Mouse (Mus musculus) heart, adult 2 months (tissue): ENCODE measurements around the gene Vstm5. TPM values are rescaled to one million over a fixed set of nuclear protein-coding genes. Genes with fewer than 3 reads are reported as not detected.

ENCODE experiments used
- DNase-seq, 2 experiments: peaks; one replicate each; pipeline ENCODE4 v3.0.0; 2021
- H3K27ac ChIP-seq: fragments of 200-600 bp; 2 replicates; pipeline ENCODE4 v1.8.1; 2022
- H3K27me3 ChIP-seq: fragments of 200-500 bp; 2 replicates; pipeline ENCODE4 v1.6.1; 2012; ENCODE audit warnings: mild to moderate bottlenecking, low read length, inconsistent platforms, mixed read lengths; ENCODE audit not compliant: control insufficient read depth, insufficient read depth
- H3K36me3 ChIP-seq: fragments of 200-500 bp; 2 replicates; pipeline ENCODE4 v1.6.1; 2012; ENCODE audit warnings: low read length, inconsistent platforms; ENCODE audit not compliant: control insufficient read depth, insufficient read depth
- H3K4me1 ChIP-seq: fragments of 200-500 bp; 2 replicates; pipeline ENCODE4 v1.6.1; 2011; ENCODE audit warnings: low read length; ENCODE audit not compliant: control insufficient read depth, insufficient read depth
- H3K4me3 ChIP-seq: fragments of 200-600 bp; 2 replicates; pipeline ENCODE4 v1.8.1; 2022
- H3K79me2 ChIP-seq: fragments of 200-500 bp; replicated peaks from 2 replicates; pipeline ENCODE4 v1.6.1; 2012; ENCODE audit warnings: mild to moderate bottlenecking, inconsistent platforms, low read length, moderate library complexity, mixed read lengths; ENCODE audit not compliant: control insufficient read depth, insufficient read depth
- H3K9ac ChIP-seq: fragments of 200-500 bp; 2 replicates; pipeline ENCODE4 v1.6.1; 2012; ENCODE audit warnings: low read depth, mild to moderate bottlenecking, control low read depth, inconsistent platforms, low read length, mixed read lengths
- CTCF ChIP-seq: fragments of 200-600 bp; IDR thresholded peaks from 2 replicates; pipeline ENCODE4 v1.8.1; 2022; ENCODE audit warnings: antibody characterized with exemption, mild to moderate bottlenecking, moderate library complexity
- EP300 ChIP-seq: fragments of 200-500 bp; IDR thresholded peaks from 2 replicates; pipeline ENCODE4 v1.6.1; 2011; ENCODE audit warnings: low read depth, low read length, control low read depth; ENCODE audit not compliant: insufficient read depth
- POLR2A ChIP-seq: fragments of 200-500 bp; IDR thresholded peaks from 2 replicates; pipeline ENCODE4 v1.6.1; 2011; ENCODE audit warnings: mild to moderate bottlenecking, low read depth, low read length, control low read depth; ENCODE audit not compliant: insufficient read depth
- WGBS: fragments of 180-500 bp; shearing (Covaris S2); methylation state at CpG from one replicate; pipeline ENCODE4 v1.1.7; 2018; 5-methylcytosine and 5-hydroxymethylcytosine counted together
- intact Hi-C: fragments of 180-260 bp; cut with DNase I; formaldehyde crosslinking; loops from one replicate; pipeline ENCODE4 v1.15.1; 2025
- polyA plus RNA-seq: library from polyadenylated mRNA; depleted of rRNA; stranded (reverse); fragments of >200 nt; gene quantifications from 2 replicates; pipeline ENCODE4 v1.2.3, GENCODE M21; 2012; rRNA removed
- total RNA-seq, 2 experiments: library from RNA; stranded (reverse); gene quantifications; 2 replicates each; pipeline ENCODE4 v1.2.3; 2021

Vstm5 gene
- total and polyA plus RNA-seq, 3 experiments, result 0.23 to 0.32 (median 0.31) TPM

DNA sequence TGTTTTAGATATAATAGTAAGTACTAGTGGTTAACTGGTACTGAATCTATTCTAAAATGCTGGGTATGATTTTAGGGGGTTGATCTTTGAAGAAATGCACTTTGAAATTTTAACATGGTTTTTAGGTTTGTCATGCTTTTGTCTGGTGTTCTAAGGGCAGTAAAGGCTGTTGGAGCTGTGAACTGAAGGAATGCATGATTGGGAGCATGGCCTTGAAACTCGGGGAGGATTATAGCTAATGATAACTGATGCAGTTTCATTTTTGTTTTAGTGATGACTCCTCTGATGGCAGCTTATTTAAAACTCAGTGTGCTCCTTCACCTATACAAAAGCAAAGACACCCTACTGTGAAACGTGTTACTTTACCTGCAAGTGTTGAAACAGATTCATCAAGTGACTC lies 69.4 kb downstream of the Vstm5 start:
- intact Hi-C loops, result loop anchor here (5.0 kb wide), 1 partner anchor 49 kb away; the partner anchor contains the start of gene Cep295
- peaks cover 8% of the 10 kb centered on the region for H3K4me1 ChIP-seq
- peaks cover 44% of the 10 kb centered on the region for H3K36me3 ChIP-seq
- H3K4me3 ChIP-seq, result no peak overlapping the region
- no peaks in the 10 kb centered on the region for H3K27me3 ChIP-seq
- WGBS, result 53% methylated on average over 2 of the region's 2 CpGs
- no peak overlapping the region for H3K9ac ChIP-seq
- no peaks in the 10 kb centered on the region for H3K79me2 ChIP-seq
- no peak overlapping the region for H3K27ac ChIP-seq
- TF ChIP-seq CTCF (no peak), EP300 (no peak), POLR2A (no peak)
- DNase-seq, result no peak

Other genes starting within 250 kb of the Vstm5 start
- 1 to 10 TPM; 3.8 to 4.5 TPM for gene Panx1, start 193.6 kb upstream of the Vstm5 start, total RNA-seq
- 5.6 and 6.0 TPM in 2 replicates for gene Panx1, start 193.6 kb upstream of the Vstm5 start, polyA plus RNA-seq
- under 1 TPM; 0.05 to 0.16 TPM for gene Hephl1, start 126.9 kb upstream of the Vstm5 start, total RNA-seq
- 0.06 TPM in 2 replicates for gene Hephl1, start 126.9 kb upstream of the Vstm5 start, polyA plus RNA-seq
- gene Med17, start 40.9 kb downstream of the Vstm5 start, total RNA-seq, result 10 to 100 TPM; 14.3 to 14.6 TPM
- gene Med17, start 40.9 kb downstream of the Vstm5 start, polyA plus RNA-seq, result 10.3 and 13.6 TPM in 2 replicates
- gene Taf1d, start 67.2 kb downstream of the Vstm5 start, total RNA-seq, result 10 to 100 TPM; 26.0 to 28.0 TPM
- gene Taf1d, start 67.2 kb downstream of the Vstm5 start, polyA plus RNA-seq, result 5.8 and 13.6 TPM in 2 replicates
- gene 4931406C07Rik, start 67.4 kb downstream of the Vstm5 start, total RNA-seq, result 1 to 10 TPM; 4.9 to 5.7 TPM
- gene 4931406C07Rik, start 67.4 kb downstream of the Vstm5 start, polyA plus RNA-seq, result 8.1 and 12.3 TPM in 2 replicates
- gene Cep295, start 118.7 kb downstream of the Vstm5 start, total RNA-seq, result 1 to 10 TPM; 5.8 to 8.5 TPM
- gene Cep295, start 118.7 kb downstream of the Vstm5 start, polyA plus RNA-seq, result 3.0 and 4.1 TPM in 2 replicates